Mouse (Mus musculus) heart, postnatal 0 days (tissue): Measurements from ENCODE around the gene Ccdc30.

Experiments
- CTCF ChIP-seq: IDR thresholded peaks from 2 replicates; pipeline ENCODE4 v1.5.1; 2016; ENCODE audit warnings: antibody characterized with exemption, control low read depth, low read depth
- EP300 ChIP-seq: IDR thresholded peaks from 2 replicates; pipeline ENCODE4 v1.6.1; 2016; ENCODE audit warnings: antibody characterized with exemption, low read depth

DNA sequence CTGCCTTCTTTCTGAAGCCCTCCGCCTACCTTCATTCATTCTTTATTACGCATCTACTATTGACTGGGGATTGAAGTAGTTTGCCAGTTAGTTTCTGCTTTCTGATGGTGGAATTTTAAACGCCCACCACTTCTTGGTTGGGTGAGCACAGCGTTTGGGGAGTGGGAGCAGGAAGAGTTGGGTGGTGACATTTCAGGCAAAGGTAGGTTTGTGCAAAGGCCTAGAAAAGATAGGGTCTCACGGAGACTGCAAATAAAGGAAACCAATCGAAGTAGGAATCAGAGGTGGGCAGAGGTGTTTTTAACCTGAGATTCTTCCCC, 120.2 kb downstream of the Ccdc30 start:
- TF ChIP-seq CTCF (no peak), EP300 (no peak)
